In genomic region chr7:109951297-109951696, GRCm38 (mm10) we compare ENCODE assay signal across 20 mouse cellular contexts. TPM values are rescaled to one million over a fixed set of nuclear protein-coding genes. Genes with fewer than 3 reads are reported as not detected.
A peak's percentile ranks its signal among the peaks of the same experiment; 100 is the strongest.
DNase-seq lines count a peak whose midpoint lies in the region; ATAC-seq and TF ChIP-seq lines count a peak whose summit lies in the region.
"Had no signal": no experiment of that assay in that cellular context is flagged by ENCODE, and none has a peak within 500 bp of the region (broad histone marks: within the 10 kb centered on the region; RNA-seq: fewer than 3 reads in every experiment).

No protein-coding gene starts in this region.

- H3K4me2 ChIP-seq in heart, embryonic 12.5 days: no peak overlapping the region
- H3K4me2 ChIP-seq in intestine, embryonic 15.5 days (replicated peaks): no peak overlapping the region
- H3K4me2 ChIP-seq in midbrain, postnatal 0 days (ENCODE audit: low read depth, low read length, poor library complexity, severe bottlenecking): no peak overlapping the region
- H3K4me2 ChIP-seq: forebrain, embryonic 13.5 days; hindbrain, embryonic 14.5 days; lung, embryonic 15.5 days; neural tube, embryonic 15.5 days had no signal

- ATAC-seq in heart, embryonic 12.5 days (ENCODE audit: insufficient number of reproducible peaks, low FRiP score): no peak
- ATAC-seq in megakaryocyte, adult 5-6 weeks (ENCODE audit: poor library complexity, severe bottlenecking): 0 out of 2 replicates have a peak, but pooled peaks have one; percentile 35
- no peak for ATAC-seq in intestine, embryonic 15.5 days
- ATAC-seq in midbrain, postnatal 0 days (ENCODE audit: low FRiP score): no peak
- ATAC-seq: forebrain, embryonic 13.5 days; intestine, embryonic 16.5 days had no signal

- 73% methylated on average over 4 of the region's 4 CpGs for WGBS in heart, embryonic 12.5 days
- 57% methylated on average over 4 of the region's 4 CpGs for WGBS in intestine, embryonic 15.5 days
- WGBS in midbrain, postnatal 0 days: 65% methylated on average over 4 of the region's 4 CpGs

- no peak overlapping the region for H3K9ac ChIP-seq in heart, embryonic 12.5 days
- no peak overlapping the region for H3K9ac ChIP-seq in intestine, embryonic 15.5 days
- H3K9ac ChIP-seq in midbrain, postnatal 0 days (replicated peaks; ENCODE audit: low read length, poor library complexity, severe bottlenecking): no peak overlapping the region
- H3K9ac ChIP-seq: forebrain, embryonic 13.5 days; hindbrain, embryonic 14.5 days; liver, embryonic 14.5 days; lung, embryonic 15.5 days; neural tube, embryonic 15.5 days had no signal

- no peak for TF ChIP-seq CTCF in midbrain, postnatal 0 days (IDR thresholded peaks at IDR 0.05)

- no peak overlapping the region for H3K27ac ChIP-seq in heart, embryonic 12.5 days (ENCODE audit: poor library complexity, severe bottlenecking)
- no peak overlapping the region for H3K27ac ChIP-seq in intestine, embryonic 15.5 days
- H3K27ac ChIP-seq in midbrain, postnatal 0 days (ENCODE audit: low read depth, low read length): no peak overlapping the region
- H3K27ac ChIP-seq: forebrain, embryonic 13.5 days; hindbrain, embryonic 14.5 days; liver, embryonic 14.5 days; lung, embryonic 15.5 days; neural tube, embryonic 15.5 days had no signal

- no peaks in the 10 kb centered on the region for H3K36me3 ChIP-seq in heart, embryonic 12.5 days
- H3K36me3 ChIP-seq in intestine, embryonic 15.5 days: no peaks in the 10 kb centered on the region
- H3K36me3 ChIP-seq in midbrain, postnatal 0 days (ENCODE audit: insufficient read depth, low read length): no peaks in the 10 kb centered on the region
- H3K36me3 ChIP-seq: lung, embryonic 15.5 days; neural tube, embryonic 15.5 days had no signal

- H3K9me3 ChIP-seq in heart, embryonic 12.5 days (replicated peaks): no peaks in the 10 kb centered on the region
- H3K9me3 ChIP-seq in intestine, embryonic 15.5 days: no peaks in the 10 kb centered on the region
- no peaks in the 10 kb centered on the region for H3K9me3 ChIP-seq in midbrain, postnatal 0 days (ENCODE audit: low read length)
- H3K9me3 ChIP-seq: forebrain, embryonic 13.5 days; lung, embryonic 15.5 days; neural tube, embryonic 15.5 days had no signal

- H3K4me3 ChIP-seq in heart, embryonic 12.5 days: no peak overlapping the region
- no peak overlapping the region for H3K4me3 ChIP-seq in intestine, embryonic 15.5 days (replicated peaks)
- H3K4me3 ChIP-seq in midbrain, postnatal 0 days (ENCODE audit: low read depth, low read length): no peak overlapping the region
- H3K4me3 ChIP-seq: forebrain, embryonic 13.5 days; lung, embryonic 15.5 days; neural tube, embryonic 15.5 days had no signal

- H3K4me1 ChIP-seq in heart, embryonic 12.5 days (replicated peaks): peaks cover 41% of the 10 kb centered on the region
- no peaks in the 10 kb centered on the region; the same call in 1 of the 2 replicates for H3K4me1 ChIP-seq in intestine, embryonic 15.5 days (replicated peaks)
- no peaks in the 10 kb centered on the region for H3K4me1 ChIP-seq in midbrain, postnatal 0 days (ENCODE audit: insufficient read depth, low read length)

- peak; percentile 22 for DNase-seq in heart, adult 11 months
- DNase-seq in thymus, postnatal 14 days: peak; percentile 29
- DNase-seq in thymus, postnatal 4 days: no peak
- DNase-seq in ovary, adult 18-20 months (ENCODE audit: low spot score): no peak
- DNase-seq in midbrain, postnatal 0 days (ENCODE audit: low spot score): no peak
- DNase-seq: adrenal gland, postnatal 14 days; cerebellum, adult 9-10 months; gastrocnemius, postnatal 36 days; heart, postnatal 4 days; kidney, postnatal 36 days; lung, postnatal 36 days had no signal

- H3K27me3 ChIP-seq in heart, embryonic 12.5 days (replicated peaks): no peaks in the 10 kb centered on the region
- no peaks in the 10 kb centered on the region for H3K27me3 ChIP-seq in intestine, embryonic 15.5 days (replicated peaks)
- H3K27me3 ChIP-seq in midbrain, postnatal 0 days (ENCODE audit: insufficient read depth, low read length): no peaks in the 10 kb centered on the region
- H3K27me3 ChIP-seq: forebrain, embryonic 13.5 days; lung, embryonic 15.5 days; neural tube, embryonic 15.5 days had no signal

RNA-seq across cellular contexts. Expression of gene Dennd5a, which starts 9.0 kb away (rescaled TPM):
- polyA plus RNA-seq in heart, embryonic 12.5 days (2016; fragmentation: Nextera tagmentation; extraction: Ambion mirVana): 50.3 and 52.2 TPM in 2 replicates
- 152 and 157 TPM in 2 replicates for total RNA-seq in megakaryocyte, adult 5-6 weeks (2015)
- 102 and 128 TPM in 2 replicates for total RNA-seq in megakaryocyte, adult 5-6 weeks (2017)
- 24.9 and 25.7 TPM in 2 replicates for polyA plus RNA-seq in intestine, embryonic 15.5 days (2015; fragmentation: Nextera tagmentation; extraction: Ambion mirVana)
- 168 and 185 TPM in 2 replicates for total RNA-seq in midbrain, postnatal 0 days (2014; rRNA removed)
- polyA plus RNA-seq in midbrain, postnatal 0 days (2015; fragmentation: Nextera tagmentation; extraction: Ambion mirVana): 25.2 and 28.7 TPM in 2 replicates

RNA-seq across cellular contexts. Expression of gene Tmem41b, which starts 35.4 kb away (rescaled TPM):
- 56.9 and 63.5 TPM in 2 replicates for polyA plus RNA-seq in heart, embryonic 12.5 days (2016; fragmentation: Nextera tagmentation; extraction: Ambion mirVana)
- 34.0 and 38.7 TPM in 2 replicates for total RNA-seq in megakaryocyte, adult 5-6 weeks (2015)
- total RNA-seq in megakaryocyte, adult 5-6 weeks (2017): 31.5 and 40.0 TPM in 2 replicates
- polyA plus RNA-seq in intestine, embryonic 15.5 days (2015; fragmentation: Nextera tagmentation; extraction: Ambion mirVana): 74.6 and 81.9 TPM in 2 replicates
- 65.0 and 66.0 TPM in 2 replicates for total RNA-seq in midbrain, postnatal 0 days (2014; rRNA removed)
- 55.2 and 55.4 TPM in 2 replicates for polyA plus RNA-seq in midbrain, postnatal 0 days (2015; fragmentation: Nextera tagmentation; extraction: Ambion mirVana)

Comparison
In these comparisons a context has a peak if more than half of its experiments do, and no peak if none do; other contexts are left out.
1. DNase-seq: peak in heart, adult 11 months (single experiment) and thymus, postnatal 14 days (single experiment); none in thymus, postnatal 4 days (single experiment), ovary, adult 18-20 months (single experiment) and midbrain, postnatal 0 days (single experiment).